Mouse (Mus musculus) layer of hippocampus, postnatal 36 days (tissue): ENCODE measurements at regions not wholly inside any gene's neighbourhood (a gene's known extent, or its start where the extent isn't known, plus 50 kb on each side); places are given as distances from the start of the nearest gene placed in this dataset.

Experiments
- DNase-seq, 2 experiments: peaks; one replicate each; pipeline ENCODE4 v3.0.0; 2022

DNA sequence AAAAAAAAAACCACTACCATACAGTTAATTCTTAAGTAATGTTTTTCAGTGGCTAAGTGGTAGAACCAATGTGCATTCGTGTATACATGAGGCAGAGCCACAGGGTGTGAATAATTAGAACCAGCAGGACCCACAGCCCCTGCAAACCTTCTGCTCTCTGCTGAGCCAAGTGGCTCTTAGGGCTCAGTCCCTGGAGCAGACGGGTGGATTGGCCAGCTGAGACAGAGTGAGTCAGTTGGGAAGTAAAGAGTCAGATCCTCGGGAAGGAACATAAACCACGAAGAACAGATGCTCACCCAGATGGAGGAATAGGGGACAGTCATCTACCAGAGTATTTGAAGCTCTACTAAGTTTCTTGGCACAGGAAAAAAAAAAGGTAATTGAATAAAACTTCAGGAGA lies 293.1 kb downstream of the Basp1 start:
- DNase-seq, result peak; percentile 16 to 40

GRCm38 (mm10) chr15:25117980-25118379 lies 295.6 kb downstream of the Basp1 start:
- DNase-seq, result no peak

GRCm38 (mm10) chr15:25102727-25103126 lies 310.8 kb downstream of the Basp1 start:
- no peak for DNase-seq

GRCm38 (mm10) chr15:25093758-25094157 lies 319.8 kb downstream of the Basp1 start:
- DNase-seq, result no peak

DNA sequence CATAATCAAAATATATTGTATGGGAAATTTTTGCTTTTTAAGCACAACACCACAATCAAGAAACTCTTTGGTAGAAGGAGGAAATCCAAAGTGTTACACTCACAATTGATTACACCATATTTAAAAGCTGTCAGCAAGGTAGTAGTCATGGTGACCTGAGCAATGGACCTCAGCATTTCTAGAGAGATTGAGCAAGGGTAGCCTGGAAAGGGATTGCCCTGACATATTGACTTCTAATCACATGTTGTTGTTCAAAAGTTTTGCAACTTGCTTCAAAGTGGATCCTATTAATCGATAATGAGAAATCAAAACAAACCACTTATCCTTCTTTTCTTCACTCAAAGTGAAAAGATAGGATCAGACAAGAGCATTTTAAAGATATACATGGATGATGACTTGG lies 343.9 kb downstream of the Basp1 start:
- DNase-seq, result no peak

DNA sequence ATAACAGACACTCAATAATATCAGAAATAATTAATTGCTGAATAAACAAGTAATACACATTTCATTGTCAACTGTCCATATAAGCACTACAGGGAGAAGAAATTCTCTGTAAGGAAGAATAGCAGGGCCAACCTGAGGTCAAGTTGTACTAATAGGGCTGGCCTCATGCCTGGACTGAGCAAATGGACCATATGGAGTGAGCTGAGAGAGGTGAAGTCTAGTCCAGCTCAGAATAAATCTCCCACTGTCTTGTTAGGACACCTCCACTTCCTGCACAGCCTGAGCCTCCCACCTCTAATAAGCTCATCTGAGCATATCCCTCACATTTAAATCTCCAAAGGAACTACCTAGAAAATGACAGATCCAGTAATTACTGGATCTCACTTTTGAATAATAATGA lies 354.2 kb downstream of the Basp1 start:
- DNase-seq, result no peak

DNA sequence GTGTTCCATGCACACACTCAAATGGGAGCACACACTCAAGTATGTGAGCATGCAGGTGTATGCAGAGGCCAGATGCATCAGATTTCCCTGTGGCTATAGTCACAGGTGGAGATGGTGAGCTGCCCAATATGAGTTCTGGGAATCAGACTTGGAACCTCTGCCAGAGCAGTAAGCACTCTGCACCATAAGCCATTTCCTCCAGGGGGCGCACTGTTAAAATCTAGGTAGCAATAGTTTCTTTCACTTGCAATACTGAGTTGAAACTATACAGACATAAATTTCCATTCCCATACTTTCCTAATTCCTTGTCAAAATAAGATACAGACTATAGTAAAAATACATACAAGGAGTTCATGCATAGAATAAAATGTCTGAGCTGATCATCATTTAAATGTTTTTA lies 365.7 kb downstream of the Basp1 start:
- no peak for DNase-seq

- no peak for DNase-seq
These were observed 366.9 kb downstream of the Basp1 start for GRCm38 (mm10) chr15:25046514-25047138.

DNA sequence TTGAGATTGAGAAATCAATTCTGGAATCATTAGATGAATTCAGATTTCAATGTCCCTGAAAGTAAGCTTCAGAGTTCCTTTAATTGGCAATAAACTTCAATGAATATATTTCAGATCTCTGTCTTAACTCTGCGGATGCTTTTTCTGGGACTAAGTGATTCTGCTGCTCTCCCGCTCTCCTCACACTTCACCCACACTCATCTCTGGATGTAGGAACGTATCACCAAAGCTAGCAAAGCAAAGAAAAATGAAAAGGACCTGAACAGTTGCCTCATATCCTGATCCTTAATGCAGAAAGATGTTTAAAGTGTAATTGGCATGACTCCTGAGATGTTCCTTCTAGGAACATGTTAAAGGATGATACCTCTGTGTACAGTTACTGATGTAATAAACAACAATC lies 377.3 kb downstream of the Basp1 start:
- no peak for DNase-seq

- DNase-seq, result no peak
These were observed 385.7 kb downstream of the Basp1 start for GRCm38 (mm10) chr15:25027865-25028264.

GRCm38 (mm10) chr15:25026786-25027461 lies 386.6 kb downstream of the Basp1 start:
- peak; percentile 47 to 48 for DNase-seq

DNA sequence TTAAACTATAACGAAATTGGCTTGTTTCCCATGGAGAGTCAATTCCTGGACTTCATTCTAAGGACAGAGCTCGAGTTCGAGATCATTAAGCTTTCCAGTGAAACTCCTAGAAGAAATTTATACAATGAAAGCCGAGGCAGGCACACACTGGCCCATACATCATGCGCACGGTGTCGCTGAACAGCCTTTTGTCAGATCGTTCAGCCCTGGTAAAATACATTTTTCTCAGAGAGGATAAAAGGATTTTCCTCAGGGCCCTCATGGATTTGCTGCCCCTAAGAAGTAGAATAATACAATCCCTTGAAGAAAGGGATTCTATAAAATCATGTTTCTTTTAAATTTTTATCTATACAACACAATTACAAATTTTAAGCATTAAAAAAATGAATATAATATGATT lies 387.2 kb downstream of the Basp1 start:
- DNase-seq, result no peak

DNA sequence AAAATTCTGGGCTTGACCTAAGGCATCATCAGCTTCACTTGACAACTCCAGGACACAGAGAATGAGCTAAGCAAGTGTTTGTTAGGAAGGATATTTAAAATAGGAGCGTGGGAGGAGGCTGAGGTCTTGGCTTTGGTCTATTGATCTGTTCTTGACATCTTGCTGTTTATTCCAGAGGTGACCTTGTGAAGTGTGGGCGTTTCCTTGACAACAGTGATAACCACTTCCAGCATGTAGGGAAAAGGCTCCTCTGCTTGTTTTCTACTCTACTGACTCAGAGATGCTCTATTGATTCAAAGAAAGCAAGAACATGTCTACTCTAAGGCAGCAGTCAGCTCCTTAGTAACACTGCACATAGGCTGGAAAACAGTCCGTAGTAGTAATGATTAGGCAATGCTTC lies 392.6 kb downstream of the Basp1 start:
- DNase-seq, result no peak

DNA sequence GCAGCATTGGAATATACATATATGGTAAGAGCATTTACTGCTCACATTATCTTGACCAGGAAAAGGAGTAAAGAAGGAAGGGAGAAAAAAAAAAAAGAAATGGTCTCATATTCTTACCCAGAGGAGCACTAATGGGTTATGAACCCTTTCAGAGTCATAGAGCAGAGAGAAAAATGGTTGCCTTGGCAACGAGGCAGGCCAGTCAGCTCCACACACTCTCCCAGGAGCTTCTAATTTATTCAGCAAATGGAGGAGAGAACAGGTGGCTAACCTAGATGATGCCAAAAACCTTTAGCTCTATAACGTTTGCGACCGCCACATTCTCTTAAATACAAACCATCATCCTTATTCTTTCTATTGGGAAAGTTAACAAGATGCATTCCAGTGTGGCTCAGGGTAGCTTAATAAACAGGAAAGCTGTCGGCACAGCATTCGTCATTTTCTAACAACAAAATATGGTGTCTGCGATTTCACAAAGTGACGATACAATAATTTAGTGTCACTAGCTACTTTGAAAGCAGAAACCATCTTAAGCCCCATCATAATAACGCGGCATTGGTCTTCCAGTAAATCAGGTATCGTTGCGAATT lies 394.1 kb downstream of the Basp1 start:
- DNase-seq, result peak; percentile 24 to 38

GRCm38 (mm10) chr15:25018937-25019336 lies 394.6 kb downstream of the Basp1 start:
- DNase-seq, result no peak

DNA sequence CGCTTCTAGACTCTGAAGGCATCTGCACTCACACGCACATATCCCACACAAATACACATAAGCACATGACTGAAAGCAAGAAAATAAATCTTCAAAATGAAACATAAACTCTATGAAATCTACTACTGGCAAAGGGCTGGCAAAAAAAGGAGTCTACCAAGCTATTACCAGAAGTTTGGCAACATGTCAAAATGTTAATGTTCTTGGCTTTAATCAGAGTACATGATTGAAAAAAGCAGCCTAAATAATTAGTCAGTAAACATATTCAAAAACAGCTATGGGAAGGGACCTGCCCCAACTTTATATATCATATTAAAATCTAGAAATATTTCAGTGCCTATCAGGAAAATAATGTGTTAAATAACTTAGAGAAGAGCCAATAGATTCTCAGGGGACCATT lies 405.8 kb downstream of the Basp1 start:
- no peak for DNase-seq

GRCm38 (mm10) chr15:25000171-25000570 lies 413.4 kb downstream of the Basp1 start:
- no peak for DNase-seq

- DNase-seq, result no peak
These were observed 420.3 kb downstream of the Basp1 start for GRCm38 (mm10) chr15:24993325-24993673.

DNA sequence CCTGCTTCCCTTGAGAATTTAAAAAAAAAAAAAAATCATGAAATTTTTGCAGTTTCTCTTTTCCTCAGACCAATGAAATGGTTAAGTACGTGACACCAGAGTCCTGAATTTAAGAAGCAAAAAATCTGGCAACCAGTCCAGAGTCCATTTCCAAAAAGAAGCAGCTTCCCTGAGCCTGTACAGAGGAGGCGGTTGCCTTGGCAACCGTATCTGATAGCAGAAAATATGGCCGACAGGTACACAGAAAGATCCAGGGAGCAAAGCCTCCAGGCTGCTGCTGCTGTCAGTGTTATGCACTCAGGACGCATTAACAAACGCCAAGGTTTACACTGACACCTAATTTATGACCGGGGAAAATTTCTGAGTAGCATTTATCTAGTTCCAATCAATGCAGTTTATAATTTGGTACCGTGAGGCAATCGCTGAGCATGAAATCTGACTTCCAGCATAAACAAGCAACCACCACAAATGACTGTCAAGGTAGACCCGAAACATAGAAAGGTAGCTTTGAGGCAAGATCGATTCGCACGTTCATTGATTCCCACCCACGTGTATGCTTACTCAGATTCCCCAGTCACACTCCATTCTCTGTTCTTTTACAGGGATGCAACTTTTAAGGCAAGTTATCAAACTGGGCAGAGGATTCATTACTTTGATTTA lies 420.8 kb downstream of the Basp1 start:
- peak; percentile 19 to 20 for DNase-seq

- no peak for DNase-seq
These were observed 423.3 kb downstream of the Basp1 start for GRCm38 (mm10) chr15:24990082-24990786.

GRCm38 (mm10) chr15:24980841-24981240 lies 432.7 kb downstream of the Basp1 start:
- DNase-seq, result no peak

GRCm38 (mm10) chr15:24972020-24972419 lies 441.5 kb downstream of the Basp1 start:
- DNase-seq, result no peak

DNA sequence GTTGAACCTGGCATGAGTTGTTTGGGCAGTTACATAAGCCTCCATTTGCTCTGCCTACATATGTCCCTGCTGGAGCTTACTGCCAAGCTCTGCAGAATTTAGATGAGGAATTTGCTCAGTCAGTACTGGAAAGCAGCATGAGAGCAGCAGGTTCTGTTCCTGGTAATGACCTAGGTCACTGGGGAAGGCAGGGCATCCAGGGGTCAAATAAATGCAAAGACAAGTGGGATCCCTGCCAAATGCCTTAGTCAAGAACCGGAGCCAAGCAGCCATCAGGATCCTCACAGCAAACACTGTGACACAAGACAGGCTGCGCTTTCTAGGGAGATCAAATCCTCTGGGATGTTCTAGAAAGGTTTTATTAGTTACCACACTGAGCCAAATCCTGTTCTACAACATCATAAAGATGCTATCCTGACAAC lies 444.2 kb downstream of the Basp1 start:
- peak; percentile 47 to 50 for DNase-seq
